Mouse (Mus musculus) lung, embryonic 15.5 days (tissue): ENCODE results near the gene Robo1. TPM values are rescaled to one million over a fixed set of nuclear protein-coding genes. Genes with fewer than 3 reads are reported as not detected.

Source experiments
- ATAC-seq: fragments of 200-750 bp; cut with Nextera tagmentation; 2 replicates; pipeline ENCODE4 v1.8.0; 2017; ENCODE audit warnings: moderate number of reproducible peaks, borderline replicate concordance; ENCODE audit not compliant: low FRiP score, low TSS enrichment; ENCODE audit errors: extremely low read depth
- H3K27ac ChIP-seq: fragments of 300-500 bp; sonication (generic); 2 replicates; pipeline ENCODE4 v1.5.1; 2015; ENCODE audit warnings: moderate library complexity, mild to moderate bottlenecking, inconsistent platforms
- H3K27me3 ChIP-seq: fragments of 300-500 bp; sonication (generic); 2 replicates; pipeline ENCODE4 v1.6.1; 2015; ENCODE audit warnings: inconsistent platforms
- H3K36me3 ChIP-seq: fragments of 300-500 bp; sonication (generic); 2 replicates; pipeline ENCODE4 v1.6.1; 2015; ENCODE audit warnings: inconsistent platforms
- H3K4me1 ChIP-seq: fragments of 300-500 bp; sonication (generic); 2 replicates; pipeline ENCODE4 v1.6.1; 2015; ENCODE audit warnings: inconsistent platforms
- H3K4me2 ChIP-seq: fragments of 300-500 bp; sonication (generic); 2 replicates; pipeline ENCODE4 v1.6.1; 2015; ENCODE audit warnings: inconsistent platforms, mild to moderate bottlenecking, moderate library complexity
- H3K4me3 ChIP-seq: fragments of 300-500 bp; sonication (generic); 2 replicates; pipeline ENCODE4 v1.5.1; 2015; ENCODE audit warnings: mild to moderate bottlenecking, inconsistent platforms
- H3K9ac ChIP-seq: fragments of 300-500 bp; sonication (generic); 2 replicates; pipeline ENCODE4 v1.6.1; 2015; ENCODE audit warnings: inconsistent platforms
- H3K9me3 ChIP-seq: fragments of 300-500 bp; sonication (generic); 2 replicates; pipeline ENCODE4 v1.6.1; 2016; ENCODE audit warnings: inconsistent platforms
- WGBS: fragments of 180-500 bp; shearing (Covaris S2); methylation state at CpG from one replicate; pipeline ENCODE4 v1.1.7; 2015; 5-methylcytosine and 5-hydroxymethylcytosine counted together
- polyA plus RNA-seq: library from polyadenylated mRNA; unstranded; fragments of >200 nt; fragmentation: Nextera tagmentation; extraction: Ambion mirVana; gene quantifications from 2 replicates; pipeline ENCODE4 v1.2.1, GENCODE M21; 2015

Robo1 gene
- polyA plus RNA-seq, 1 experiment from 2014 or later, result 32.0 TPM

GRCm38 (mm10) chr16:72734234-72734633 is 426.1 kb downstream of the Robo1 start:
- Histone ChIP-seq H3K9ac (no peak overlapping the region), H3K27ac (no peak overlapping the region; the same call in 1 of the 2 replicates), H3K36me3 (no peaks in the 10 kb centered on the region), H3K27me3 (no peaks in the 10 kb centered on the region), H3K4me2 (no peak overlapping the region), H3K4me3 (no peak overlapping the region), H3K4me1 (peaks cover 33% of the 10 kb centered on the region), H3K9me3 (no peaks in the 10 kb centered on the region)
- no peak for ATAC-seq
- WGBS, result 76% methylated on average over 5 of the region's 5 CpGs

- no peaks in the 10 kb centered on the region for H3K9me3 ChIP-seq
- H3K27me3 ChIP-seq, result no peaks in the 10 kb centered on the region
- H3K36me3 ChIP-seq, result no peaks in the 10 kb centered on the region
- 20% methylated on average over 11 of the region's 11 CpGs for WGBS
- peak; percentile 79; the same call in 1 of the 2 replicates for ATAC-seq
- peak overlapping the region; percentile 24; the same call in 1 of the 2 replicates for H3K4me2 ChIP-seq
- H3K9ac ChIP-seq, result no peak overlapping the region
- H3K4me1 ChIP-seq, result peaks cover 33% of the 10 kb centered on the region
- no peak overlapping the region for H3K27ac ChIP-seq
- H3K4me3 ChIP-seq, result no peak overlapping the region
These were observed 427.1 kb downstream of the Robo1 start for GRCm38 (mm10) chr16:72735175-72735574.

- H3K9me3 ChIP-seq, result no peaks in the 10 kb centered on the region
- peaks cover 33% of the 10 kb centered on the region for H3K4me1 ChIP-seq
- no peak overlapping the region for H3K27ac ChIP-seq
- WGBS, result 63% methylated on average over 3 of the region's 3 CpGs
- no peak overlapping the region for H3K9ac ChIP-seq
- H3K36me3 ChIP-seq, result no peaks in the 10 kb centered on the region
- H3K4me2 ChIP-seq, result no peak overlapping the region
- H3K4me3 ChIP-seq, result no peak overlapping the region
- no peaks in the 10 kb centered on the region for H3K27me3 ChIP-seq
- no peak for ATAC-seq
These were observed 427.5 kb downstream of the Robo1 start for GRCm38 (mm10) chr16:72735588-72735987.

- Histone ChIP-seq H3K9ac (no peak overlapping the region), H3K36me3 (peaks cover 3% of the 10 kb centered on the region), H3K27ac (no peak overlapping the region), H3K4me1 (peaks cover 33% of the 10 kb centered on the region), H3K27me3 (no peaks in the 10 kb centered on the region), H3K9me3 (no peaks in the 10 kb centered on the region), H3K4me2 (no peak overlapping the region), H3K4me3 (no peak overlapping the region)
- 27% methylated on average over 4 of the region's 4 CpGs for WGBS
- ATAC-seq, result no peak
These were observed 429.0 kb downstream of the Robo1 start for GRCm38 (mm10) chr16:72737154-72737553.

- H3K4me3 ChIP-seq, result no peak overlapping the region
- no peak overlapping the region for H3K4me2 ChIP-seq
- 92% methylated on average over 7 of the region's 7 CpGs for WGBS
- H3K27me3 ChIP-seq, result no peaks in the 10 kb centered on the region
- H3K36me3 ChIP-seq, result peaks cover 16% of the 10 kb centered on the region
- ATAC-seq, result no peak
- H3K9me3 ChIP-seq, result no peaks in the 10 kb centered on the region
- no peak overlapping the region for H3K9ac ChIP-seq
- no peak overlapping the region for H3K27ac ChIP-seq
- peaks cover 23% of the 10 kb centered on the region for H3K4me1 ChIP-seq
These were observed 432.1 kb downstream of the Robo1 start for GRCm38 (mm10) chr16:72740218-72740617.

- Histone ChIP-seq H3K9ac (no peak overlapping the region), H3K27me3 (no peaks in the 10 kb centered on the region), H3K4me3 (no peak overlapping the region), H3K27ac (no peak overlapping the region), H3K36me3 (peaks cover 9% of the 10 kb centered on the region), H3K4me2 (no peak overlapping the region), H3K9me3 (no peaks in the 10 kb centered on the region), H3K4me1 (no peaks in the 10 kb centered on the region)
- WGBS, result 73% methylated on average over 5 of the region's 5 CpGs
- no peak for ATAC-seq
These were observed 439.6 kb downstream of the Robo1 start for GRCm38 (mm10) chr16:72747696-72748095.

GRCm38 (mm10) chr16:72765128-72765913 is 457.2 kb downstream of the Robo1 start:
- no peak for ATAC-seq
- Histone ChIP-seq H3K9ac (no peak overlapping the region), H3K4me3 (no peak overlapping the region), H3K9me3 (no peaks in the 10 kb centered on the region), H3K36me3 (no peaks in the 10 kb centered on the region), H3K4me2 (no peak overlapping the region), H3K4me1 (no peaks in the 10 kb centered on the region), H3K27ac (no peak overlapping the region), H3K27me3 (no peaks in the 10 kb centered on the region)
- 85% methylated on average over 9 of the region's 9 CpGs for WGBS

- no peak overlapping the region for H3K9ac ChIP-seq
- no peaks in the 10 kb centered on the region for H3K4me1 ChIP-seq
- no peak overlapping the region for H3K4me2 ChIP-seq
- no peaks in the 10 kb centered on the region for H3K9me3 ChIP-seq
- H3K36me3 ChIP-seq, result no peaks in the 10 kb centered on the region
- ATAC-seq, result no peak
- WGBS, result 81% methylated on average over 8 of the region's 8 CpGs
- no peak overlapping the region for H3K27ac ChIP-seq
- no peaks in the 10 kb centered on the region for H3K27me3 ChIP-seq
- no peak overlapping the region for H3K4me3 ChIP-seq
These were observed 461.2 kb downstream of the Robo1 start for GRCm38 (mm10) chr16:72769214-72769834.

GRCm38 (mm10) chr16:72772348-72772747 is 464.2 kb downstream of the Robo1 start:
- 47% methylated on average over 5 of the region's 5 CpGs for WGBS
- no peak for ATAC-seq
- Histone ChIP-seq H3K27me3 (no peaks in the 10 kb centered on the region), H3K36me3 (no peaks in the 10 kb centered on the region), H3K4me3 (no peak overlapping the region), H3K9me3 (no peaks in the 10 kb centered on the region), H3K4me2 (no peak overlapping the region), H3K9ac (no peak overlapping the region), H3K4me1 (no peaks in the 10 kb centered on the region), H3K27ac (no peak overlapping the region)

- Histone ChIP-seq H3K36me3 (no peaks in the 10 kb centered on the region), H3K4me1 (no peaks in the 10 kb centered on the region), H3K4me3 (no peak overlapping the region), H3K27ac (no peak overlapping the region), H3K9ac (no peak overlapping the region), H3K9me3 (no peaks in the 10 kb centered on the region), H3K27me3 (no peaks in the 10 kb centered on the region), H3K4me2 (no peak overlapping the region)
- no peak for ATAC-seq
- WGBS, result 54% methylated on average over 7 of the region's 7 CpGs
These were observed 464.9 kb downstream of the Robo1 start for GRCm38 (mm10) chr16:72773034-72773433.

- Histone ChIP-seq H3K4me2 (no peak overlapping the region), H3K4me3 (no peak overlapping the region), H3K27ac (no peak overlapping the region), H3K9me3 (no peaks in the 10 kb centered on the region), H3K27me3 (no peaks in the 10 kb centered on the region), H3K9ac (no peak overlapping the region), H3K36me3 (no peaks in the 10 kb centered on the region), H3K4me1 (no peaks in the 10 kb centered on the region)
- WGBS, result 42% methylated on average over 9 of the region's 9 CpGs
- ATAC-seq, result no peak
These were observed 470.4 kb downstream of the Robo1 start for GRCm38 (mm10) chr16:72778520-72778919.

- Histone ChIP-seq H3K4me2 (no peak overlapping the region), H3K4me1 (no peaks in the 10 kb centered on the region), H3K9ac (no peak overlapping the region), H3K36me3 (no peaks in the 10 kb centered on the region), H3K9me3 (no peaks in the 10 kb centered on the region), H3K27ac (no peak overlapping the region), H3K27me3 (no peaks in the 10 kb centered on the region), H3K4me3 (no peak overlapping the region)
- WGBS, result 87% methylated on average over 6 of the region's 6 CpGs
- no peak for ATAC-seq
These were observed 474.1 kb downstream of the Robo1 start for GRCm38 (mm10) chr16:72782171-72782570.
